Mouse (Mus musculus): ENCODE measurements around the gene Mapk12. TPM values are rescaled to one million over a fixed set of nuclear protein-coding genes. Genes with fewer than 3 reads are reported as not detected.
A peak's percentile ranks its signal among the peaks of the same experiment; 100 is the strongest.

The Mapk12 gene
- total and polyA plus RNA-seq, 2 experiments = 2.1 to 2.4 TPM

GRCm38 (mm10) chr15:89126622-89127021 is 13.9 kb downstream of the Mapk12 start:
- DNase-seq (ENCODE audit: extremely low read depth, low read depth, low spot score) = peak; percentile 39
- Histone ChIP-seq H3K36me3 (ENCODE audit: control insufficient read depth, insufficient read depth, low read length) (no peaks in the 10 kb centered on the region), H3K4me1 (ENCODE audit: control insufficient read depth, insufficient read depth, low read length) (peaks cover 19% of the 10 kb centered on the region), H3K27ac (replicated peaks; ENCODE audit: insufficient read depth, low read depth, low read length) (no peak overlapping the region), H3K9ac (ENCODE audit: low read depth, low read length) (no peak overlapping the region), H3K4me3 (ENCODE audit: insufficient read depth, low read depth, low read length) (no peak overlapping the region), H3K27me3 (ENCODE audit: control insufficient read depth, insufficient read depth, low read length) (no peaks in the 10 kb centered on the region), H3K79me2 (ENCODE audit: control insufficient read depth, insufficient read depth, low read length) (peaks cover 14% of the 10 kb centered on the region; the same call in 1 of the 2 replicates)
- WGBS = 71% methylated on average over 8 of the region's 8 CpGs
- TF ChIP-seq CTCF (IDR thresholded peaks at IDR 0.05; ENCODE audit: low read depth, low read length) (no peak), POLR2A (IDR thresholded peaks at IDR 0.05; ENCODE audit: extremely low read depth, insufficient read depth, low read length) (no peak)

GRCm38 (mm10) chr15:89125351-89125750 is 15.2 kb downstream of the Mapk12 start:
- TF ChIP-seq CTCF (IDR thresholded peaks at IDR 0.05; ENCODE audit: low read depth, low read length) = no peak
- TF ChIP-seq POLR2A (IDR thresholded peaks at IDR 0.05; ENCODE audit: extremely low read depth, insufficient read depth, low read length) = no peak
- no peaks in the 10 kb centered on the region for H3K27me3 ChIP-seq (ENCODE audit: control insufficient read depth, insufficient read depth, low read length)
- DNase-seq (ENCODE audit: extremely low read depth, low read depth, low spot score) = no peak
- no peak overlapping the region for H3K4me3 ChIP-seq (ENCODE audit: insufficient read depth, low read depth, low read length)
- peaks cover 19% of the 10 kb centered on the region for H3K4me1 ChIP-seq (ENCODE audit: control insufficient read depth, insufficient read depth, low read length)
- WGBS = 97% methylated on average over 9 of the region's 9 CpGs
- H3K9ac ChIP-seq (ENCODE audit: low read depth, low read length) = no peak overlapping the region
- H3K27ac ChIP-seq (replicated peaks; ENCODE audit: insufficient read depth, low read depth, low read length) = no peak overlapping the region
- H3K36me3 ChIP-seq (ENCODE audit: control insufficient read depth, insufficient read depth, low read length) = no peaks in the 10 kb centered on the region
- peaks cover 14% of the 10 kb centered on the region; the same call in 1 of the 2 replicates for H3K79me2 ChIP-seq (ENCODE audit: control insufficient read depth, insufficient read depth, low read length)

GRCm38 (mm10) chr15:89124312-89124711 is 16.2 kb downstream of the Mapk12 start:
- TF ChIP-seq POLR2A (IDR thresholded peaks at IDR 0.05; ENCODE audit: extremely low read depth, insufficient read depth, low read length) (no peak), CTCF (IDR thresholded peaks at IDR 0.05; ENCODE audit: low read depth, low read length) (no peak)
- Histone ChIP-seq H3K4me3 (ENCODE audit: insufficient read depth, low read depth, low read length) (no peak overlapping the region), H3K27ac (replicated peaks; ENCODE audit: insufficient read depth, low read depth, low read length) (no peak overlapping the region), H3K36me3 (ENCODE audit: control insufficient read depth, insufficient read depth, low read length) (no peaks in the 10 kb centered on the region; the same call in 1 of the 2 replicates), H3K9ac (ENCODE audit: low read depth, low read length) (no peak overlapping the region), H3K79me2 (ENCODE audit: control insufficient read depth, insufficient read depth, low read length) (peaks cover 14% of the 10 kb centered on the region; the same call in 1 of the 2 replicates), H3K4me1 (ENCODE audit: control insufficient read depth, insufficient read depth, low read length) (peaks cover 19% of the 10 kb centered on the region), H3K27me3 (ENCODE audit: control insufficient read depth, insufficient read depth, low read length) (no peaks in the 10 kb centered on the region)
- no peak for DNase-seq (ENCODE audit: extremely low read depth, low read depth, low spot score)
- 95% methylated on average over 3 of the region's 3 CpGs for whole genome bisulfite sequencing

GRCm38 (mm10) chr15:89123595-89123994 is 16.9 kb downstream of the Mapk12 start:
- Histone ChIP-seq H3K36me3 (ENCODE audit: control insufficient read depth, insufficient read depth, low read length) (no peaks in the 10 kb centered on the region; the same call in 1 of the 2 replicates), H3K4me3 (ENCODE audit: insufficient read depth, low read depth, low read length) (no peak overlapping the region), H3K4me1 (ENCODE audit: control insufficient read depth, insufficient read depth, low read length) (peaks cover 17% of the 10 kb centered on the region), H3K27ac (replicated peaks; ENCODE audit: insufficient read depth, low read depth, low read length) (no peak overlapping the region), H3K79me2 (ENCODE audit: control insufficient read depth, insufficient read depth, low read length) (peaks cover 14% of the 10 kb centered on the region; the same call in 1 of the 2 replicates), H3K27me3 (ENCODE audit: control insufficient read depth, insufficient read depth, low read length) (no peaks in the 10 kb centered on the region), H3K9ac (ENCODE audit: low read depth, low read length) (no peak overlapping the region)
- 63% methylated on average over 11 of the region's 11 CpGs for WGBS
- DNase-seq (ENCODE audit: extremely low read depth, low read depth, low spot score) = no peak
- TF ChIP-seq POLR2A (IDR thresholded peaks at IDR 0.05; ENCODE audit: extremely low read depth, insufficient read depth, low read length) = no peak
- no peak for TF ChIP-seq CTCF (IDR thresholded peaks at IDR 0.05; ENCODE audit: low read depth, low read length)

- Histone ChIP-seq H3K27me3 (ENCODE audit: control insufficient read depth, insufficient read depth, low read length) (no peaks in the 10 kb centered on the region), H3K27ac (replicated peaks; ENCODE audit: insufficient read depth, low read depth, low read length) (peak within 1 kb of the TSS; percentile 52), H3K4me3 (ENCODE audit: insufficient read depth, low read depth, low read length) (peak within 1 kb of the TSS; percentile 93), H3K79me2 (ENCODE audit: control insufficient read depth, insufficient read depth, low read length) (peaks cover 14% of the 10 kb centered on the region; the same call in 1 of the 2 replicates), H3K9ac (ENCODE audit: low read depth, low read length) (peak within 1 kb of the TSS; percentile 89), H3K4me1 (ENCODE audit: control insufficient read depth, insufficient read depth, low read length) (peaks cover 14% of the 10 kb centered on the region), H3K36me3 (ENCODE audit: control insufficient read depth, insufficient read depth, low read length) (no peaks in the 10 kb centered on the region; the same call in 1 of the 2 replicates)
- peak; percentile 77 for DNase-seq (ENCODE audit: extremely low read depth, low read depth, low spot score)
- TF ChIP-seq CTCF (IDR thresholded peaks at IDR 0.05; ENCODE audit: low read depth, low read length) = no peak
- TF ChIP-seq POLR2A (IDR thresholded peaks at IDR 0.05; ENCODE audit: extremely low read depth, insufficient read depth, low read length) = 0 out of 2 replicates have a peak, but pooled peaks have one; percentile 50
- WGBS = under 1% methylated on average over 47 of the region's 47 CpGs
These were observed 17.7 kb downstream of the Mapk12 start, which contains the start of gene Tubgcp6 for GRCm38 (mm10) chr15:89122649-89123366. Tubgcp6 (minus strand) TSS chr15:89123112.

DNA sequence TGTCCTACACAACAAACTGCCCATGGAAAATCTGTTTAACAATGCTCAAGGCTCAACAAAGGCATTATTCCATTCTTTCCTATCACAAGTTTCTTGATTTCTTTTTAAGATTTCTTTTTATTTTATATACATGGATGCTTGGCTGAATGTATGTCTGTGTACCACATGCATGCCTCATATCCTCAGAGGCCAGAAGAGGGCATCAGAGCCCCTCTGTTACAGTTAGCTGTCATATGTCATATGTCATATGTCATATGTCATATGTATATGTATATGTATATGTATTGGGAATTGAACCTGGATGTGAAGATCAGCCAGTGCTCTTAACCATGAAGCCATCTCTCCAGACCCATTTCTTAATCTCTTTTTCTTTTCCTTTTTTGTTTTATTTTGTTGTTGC is 22.5 kb downstream of the Mapk12 start:
- no peak overlapping the region for H3K9ac ChIP-seq (ENCODE audit: low read depth, low read length)
- H3K36me3 ChIP-seq (ENCODE audit: control insufficient read depth, insufficient read depth, low read length) = peaks cover 13% of the 10 kb centered on the region; the same call in 1 of the 2 replicates
- no peak overlapping the region for H3K4me3 ChIP-seq (ENCODE audit: insufficient read depth, low read depth, low read length)
- no peaks in the 10 kb centered on the region for H3K27me3 ChIP-seq (ENCODE audit: control insufficient read depth, insufficient read depth, low read length)
- no peak for DNase-seq (ENCODE audit: extremely low read depth, low read depth, low spot score)
- no peak overlapping the region for H3K27ac ChIP-seq (replicated peaks; ENCODE audit: insufficient read depth, low read depth, low read length)
- TF ChIP-seq CTCF (IDR thresholded peaks at IDR 0.05; ENCODE audit: low read depth, low read length) (no peak), POLR2A (IDR thresholded peaks at IDR 0.05; ENCODE audit: extremely low read depth, insufficient read depth, low read length) (no peak)
- peaks cover 10% of the 10 kb centered on the region; the same call in 1 of the 2 replicates for H3K79me2 ChIP-seq (ENCODE audit: control insufficient read depth, insufficient read depth, low read length)
- peaks cover 7% of the 10 kb centered on the region for H3K4me1 ChIP-seq (ENCODE audit: control insufficient read depth, insufficient read depth, low read length)

Data from liver, adult 2 months (tissue).